Mouse (Mus musculus): ENCODE measurements around the gene Lingo1.

Gene Lingo1

GRCm38 (mm10) chr9:56591248-56591888, 204.9 kb downstream of the Lingo1 start:
- no peak for DNase-seq

- no peak for DNase-seq
These were observed 206.5 kb downstream of the Lingo1 start for GRCm38 (mm10) chr9:56589762-56590161.

- no peak for DNase-seq
These were observed 212.2 kb downstream of the Lingo1 start for GRCm38 (mm10) chr9:56584043-56584424.

GRCm38 (mm10) chr9:56583139-56584042, 212.9 kb downstream of the Lingo1 start:
- DNase-seq, result peak; percentile 63

- DNase-seq, result no peak
These were observed 213.6 kb downstream of the Lingo1 start for GRCm38 (mm10) chr9:56582628-56583027.

GRCm38 (mm10) chr9:56581700-56582099, 214.6 kb downstream of the Lingo1 start:
- no peak for DNase-seq

GRCm38 (mm10) chr9:56581016-56581415, 215.3 kb downstream of the Lingo1 start:
- no peak for DNase-seq

DNA sequence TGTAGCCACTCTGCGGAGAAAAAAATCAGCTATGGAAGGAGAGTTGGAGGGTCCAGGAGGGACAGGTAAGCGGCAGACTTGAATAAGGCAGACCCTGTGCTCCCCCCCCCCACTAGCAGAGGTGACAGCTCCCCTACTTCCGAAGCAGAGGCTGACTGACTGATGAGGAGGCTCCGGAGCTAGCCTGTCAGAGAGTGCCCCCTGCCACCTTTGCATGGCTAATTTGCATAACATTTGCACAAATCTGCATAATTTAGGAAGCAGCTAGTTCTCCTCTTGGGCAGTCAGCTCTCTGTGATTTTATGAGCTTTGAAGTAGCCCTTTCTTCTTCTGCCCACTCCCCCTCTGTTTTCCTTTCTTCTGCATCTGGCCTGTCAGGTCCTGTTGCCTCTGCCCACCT, 216.2 kb downstream of the Lingo1 start:
- DNase-seq, result no peak

- DNase-seq, result no peak
These were observed 218.9 kb downstream of the Lingo1 start for GRCm38 (mm10) chr9:56577405-56577804.

- peak; percentile 33 for DNase-seq
These were observed 223.5 kb downstream of the Lingo1 start for GRCm38 (mm10) chr9:56572534-56573479.
